Mouse (Mus musculus) olfactory bulb, adult 2 months (tissue): ENCODE measurements around the gene Sacs.

ENCODE experiments used
- CTCF ChIP-seq: fragments of 200-500 bp; IDR thresholded peaks from 2 replicates; pipeline ENCODE4 v1.5.1; 2012; ENCODE audit warnings: low read depth, mild to moderate bottlenecking, low read length, moderate library complexity; ENCODE audit not compliant: insufficient read depth
- POLR2A ChIP-seq: fragments of 200-500 bp; IDR thresholded peaks from 2 replicates; pipeline ENCODE4 v1.6.1; 2012; ENCODE audit warnings: mild to moderate bottlenecking, low read depth, low read length, moderate library complexity; ENCODE audit not compliant: insufficient read depth

DNA sequence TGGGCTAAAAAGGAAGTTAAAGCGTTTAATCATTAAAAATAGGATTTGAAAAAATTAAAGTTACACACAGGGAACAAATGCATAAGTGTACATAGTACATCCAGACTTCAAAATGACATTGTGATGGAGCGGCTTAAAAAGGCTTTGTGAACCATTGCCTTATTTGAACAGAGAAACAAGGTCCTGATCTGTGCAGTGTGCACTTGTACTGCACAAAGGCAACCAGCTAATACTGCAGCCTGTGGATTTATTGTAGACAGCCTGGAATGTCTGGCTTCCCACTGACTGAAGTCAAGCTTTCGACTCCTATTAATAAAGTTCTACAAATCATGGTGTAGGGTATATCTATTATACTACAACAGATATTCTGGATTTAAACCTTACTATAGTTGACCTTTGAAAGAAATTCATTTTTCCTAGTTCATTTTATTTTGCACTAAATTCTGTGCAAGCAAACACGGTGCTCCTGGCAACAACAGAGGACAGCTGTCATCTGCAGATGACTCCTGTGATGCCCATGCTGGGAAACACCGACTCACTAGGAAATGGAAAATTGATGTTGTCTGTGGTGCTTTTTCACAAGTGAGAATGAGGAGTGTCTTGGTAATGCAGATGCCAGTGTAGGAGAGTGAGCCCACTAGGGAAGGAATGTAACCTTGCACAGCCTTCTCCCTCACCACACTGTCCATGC is 86.3 kb downstream of the Sacs start:
- TF ChIP-seq CTCF (no peak), POLR2A (no peak)
